In the genomic region with DNA sequence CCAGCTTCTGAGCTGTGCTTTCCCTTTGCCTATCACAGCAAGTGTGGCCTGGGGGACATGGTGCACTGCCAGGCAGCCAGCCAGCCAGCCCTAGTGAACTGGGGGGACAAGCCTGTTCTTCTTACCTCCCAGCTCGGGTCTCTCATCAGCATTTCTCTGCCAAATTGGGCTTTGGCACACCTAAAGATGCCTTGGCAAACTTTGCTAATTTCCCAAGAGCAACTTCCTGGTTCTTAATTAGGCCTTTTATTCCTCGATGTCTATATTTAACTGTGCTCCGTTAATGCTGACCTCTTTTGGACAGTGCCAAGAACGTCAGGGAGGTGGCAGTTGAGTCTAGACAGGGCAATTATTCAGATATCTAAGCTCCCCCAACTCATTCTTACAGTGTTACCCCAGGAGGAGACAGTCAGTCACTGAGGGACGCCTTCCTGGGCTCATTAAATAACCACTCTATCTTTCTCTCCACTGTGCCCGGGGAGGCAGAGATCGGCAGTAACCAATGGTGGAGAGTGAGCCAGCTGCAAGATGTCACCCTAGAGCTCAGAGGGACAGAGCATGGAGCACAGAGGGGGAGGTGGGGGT, we compare ENCODE assay signal across 9 mouse cellular contexts.
A peak's percentile ranks its signal among the peaks of the same experiment; 100 is the strongest.
DNase-seq lines count a peak whose midpoint lies in the region; ATAC-seq lines count a peak whose summit lies in the region.
"Had no signal": no experiment of that assay in that cellular context is flagged by ENCODE, and none has a peak within 500 bp of the region (broad histone marks: within the 10 kb centered on the region; RNA-seq: fewer than 3 reads in every experiment).

No protein-coding gene starts in this region.

- no peaks in the 10 kb centered on the region for H3K36me3 ChIP-seq in midbrain, embryonic 13.5 days
- H3K36me3 ChIP-seq in midbrain, embryonic 10.5 days: no peaks in the 10 kb centered on the region
- H3K36me3 ChIP-seq in midbrain, embryonic 16.5 days (ENCODE audit: control insufficient read depth, insufficient read depth, low read length): no peaks in the 10 kb centered on the region
- H3K36me3 ChIP-seq in intestine, embryonic 15.5 days: no peaks in the 10 kb centered on the region

- H3K9me3 ChIP-seq in midbrain, embryonic 13.5 days: no peaks in the 10 kb centered on the region
- no peaks in the 10 kb centered on the region for H3K9me3 ChIP-seq in midbrain, embryonic 10.5 days (replicated peaks)
- no peaks in the 10 kb centered on the region for H3K9me3 ChIP-seq in midbrain, embryonic 16.5 days (replicated peaks; ENCODE audit: control insufficient read depth, low read length, poor library complexity, severe bottlenecking)
- no peaks in the 10 kb centered on the region for H3K9me3 ChIP-seq in intestine, embryonic 15.5 days

- H3K27me3 ChIP-seq in midbrain, embryonic 13.5 days: no peaks in the 10 kb centered on the region
- H3K27me3 ChIP-seq in midbrain, embryonic 10.5 days (ENCODE audit: low read depth, poor library complexity, severe bottlenecking): no peaks in the 10 kb centered on the region
- H3K27me3 ChIP-seq in midbrain, embryonic 16.5 days (ENCODE audit: control insufficient read depth, insufficient read depth, low read depth, low read length): no peaks in the 10 kb centered on the region
- H3K27me3 ChIP-seq in intestine, embryonic 15.5 days (replicated peaks): no peaks in the 10 kb centered on the region

- peak; percentile 38; the same call in 1 of the 2 replicates for ATAC-seq in frontal cortex, adult (ENCODE audit: low TSS enrichment)
- ATAC-seq in midbrain, embryonic 13.5 days: 0 out of 2 replicates have a peak, but pooled peaks have one; percentile 30
- ATAC-seq in midbrain, embryonic 16.5 days: peak; percentile 81
- no peak for ATAC-seq in intestine, embryonic 15.5 days

- DNase-seq in frontal cortex, postnatal 25 days (ENCODE audit: low spot score in 2 of 2): no peak
- no peak for DNase-seq in midbrain, embryonic 10.5 days (ENCODE audit: low spot score)
- DNase-seq in heart, postnatal 14 days: peak; percentile 16 to 45
- no peak for DNase-seq in adipocyte (ENCODE audit: low spot score)
- DNase-seq: thymus, postnatal 14 days had no signal

- H3K9ac ChIP-seq in midbrain, embryonic 13.5 days (replicated peaks): no peak overlapping the region
- no peak overlapping the region for H3K9ac ChIP-seq in midbrain, embryonic 16.5 days (ENCODE audit: low read depth, low read length)
- H3K9ac ChIP-seq in intestine, embryonic 15.5 days: no peak overlapping the region

- intact Hi-C loops in heart, postnatal 14 days (cut with DNase I): loop anchor here (10.0 kb wide), 1 partner anchor 399 kb away; no protein-coding TSS in a partner anchor

- WGBS in midbrain, embryonic 13.5 days: 76% methylated on average over 7 of the region's 7 CpGs
- 83% methylated on average over 7 of the region's 7 CpGs for WGBS in midbrain, embryonic 10.5 days
- WGBS in midbrain, embryonic 16.5 days: 66% methylated on average over 7 of the region's 7 CpGs
- WGBS in intestine, embryonic 15.5 days: 56% methylated on average over 7 of the region's 7 CpGs

- no peak overlapping the region for H3K4me3 ChIP-seq in midbrain, embryonic 13.5 days (replicated peaks)
- no peak overlapping the region for H3K4me3 ChIP-seq in midbrain, embryonic 10.5 days
- no peak overlapping the region for H3K4me3 ChIP-seq in midbrain, embryonic 16.5 days (ENCODE audit: low read depth, low read length)
- H3K4me3 ChIP-seq in intestine, embryonic 15.5 days (replicated peaks): no peak overlapping the region

- H3K4me2 ChIP-seq in midbrain, embryonic 13.5 days (replicated peaks): no peak overlapping the region
- no peak overlapping the region for H3K4me2 ChIP-seq in midbrain, embryonic 16.5 days (ENCODE audit: low read length)
- H3K4me2 ChIP-seq in intestine, embryonic 15.5 days (replicated peaks): no peak overlapping the region

- no peaks in the 10 kb centered on the region for H3K4me1 ChIP-seq in midbrain, embryonic 13.5 days (replicated peaks)
- no peaks in the 10 kb centered on the region; the same call in 1 of the 2 replicates for H3K4me1 ChIP-seq in midbrain, embryonic 10.5 days
- H3K4me1 ChIP-seq in midbrain, embryonic 16.5 days (ENCODE audit: control insufficient read depth, insufficient read depth, low read length): no peaks in the 10 kb centered on the region
- H3K4me1 ChIP-seq in intestine, embryonic 15.5 days (replicated peaks): no peaks in the 10 kb centered on the region

- H3K27ac ChIP-seq in midbrain, embryonic 13.5 days: no peak overlapping the region
- no peak overlapping the region for H3K27ac ChIP-seq in midbrain, embryonic 10.5 days (replicated peaks)
- no peak overlapping the region for H3K27ac ChIP-seq in midbrain, embryonic 16.5 days (ENCODE audit: low read length)
- no peak overlapping the region for H3K27ac ChIP-seq in intestine, embryonic 15.5 days

Comparison
In these comparisons a context has a peak if more than half of its experiments do, and no peak if none do; other contexts are left out.
1. DNase-seq: peak in heart, postnatal 14 days (2 of 2); none in frontal cortex, postnatal 25 days (0 of 2), midbrain, embryonic 10.5 days (single experiment) and adipocyte (single experiment).